Mouse (Mus musculus): ENCODE measurements around the gene Spa17.

The Spa17 gene

DNA sequence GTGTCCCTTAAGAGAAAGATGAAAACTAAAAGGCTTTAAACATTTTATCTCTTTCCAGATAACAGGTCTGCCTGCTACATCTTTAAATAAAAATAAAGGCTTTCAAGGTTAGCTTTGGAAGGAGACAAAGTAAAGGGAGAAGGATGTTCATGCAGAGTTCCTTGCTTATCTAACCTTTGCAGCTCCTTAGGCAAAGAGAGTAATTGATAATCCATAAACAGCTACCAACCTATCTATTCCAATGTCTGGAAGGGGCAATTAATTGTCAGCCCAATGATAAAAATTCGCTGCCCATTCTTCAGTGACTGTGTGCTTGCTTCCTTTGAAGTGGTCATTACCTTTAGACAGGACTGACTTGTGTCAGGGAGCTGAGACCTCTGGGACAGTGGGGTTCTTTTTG lies 49.7 kb downstream of the Spa17 start:
- DNase-seq (ENCODE audit: low spot score) = no peak

DNA sequence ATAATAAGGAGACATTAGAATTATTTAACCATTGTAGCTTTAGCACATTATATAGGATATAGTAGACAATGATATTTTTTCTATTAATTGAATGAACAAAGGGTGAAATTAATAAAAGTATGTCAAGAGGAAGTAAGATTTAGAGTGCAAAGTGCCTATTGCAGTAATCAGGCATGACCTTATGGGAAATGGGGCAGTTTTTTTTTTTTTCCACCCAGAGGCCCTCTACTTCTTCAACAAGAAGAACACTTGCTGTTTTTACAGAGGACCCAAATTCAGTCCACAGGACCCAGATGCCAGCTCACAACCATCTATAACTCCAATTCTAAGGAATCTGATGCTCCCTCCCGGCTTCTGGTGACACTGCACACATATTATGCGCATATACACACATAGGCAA lies 52.9 kb downstream of the Spa17 start:
- DNase-seq (ENCODE audit: low spot score) = no peak

DNA sequence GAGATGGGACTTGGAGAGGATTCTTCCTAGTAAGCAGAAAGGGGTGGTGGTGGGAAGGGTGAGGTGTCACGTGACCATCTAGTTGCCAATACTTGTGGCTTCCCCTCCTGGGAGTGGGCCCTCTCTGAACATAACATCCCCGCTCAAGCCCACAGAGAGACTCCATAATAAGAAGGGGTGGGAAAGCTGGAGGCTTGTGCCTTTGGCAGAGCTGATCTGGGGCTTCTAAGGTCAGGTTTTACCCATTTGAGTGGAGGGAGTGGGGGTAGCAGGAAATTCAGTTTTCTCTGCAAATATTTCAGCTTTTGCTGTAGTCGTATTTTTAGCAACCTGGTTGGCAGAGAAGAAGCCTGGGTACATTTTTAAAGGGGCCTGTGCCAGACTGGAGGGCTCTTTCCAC lies 57.2 kb downstream of the Spa17 start:
- DNase-seq (ENCODE audit: low spot score) = no peak

DNA sequence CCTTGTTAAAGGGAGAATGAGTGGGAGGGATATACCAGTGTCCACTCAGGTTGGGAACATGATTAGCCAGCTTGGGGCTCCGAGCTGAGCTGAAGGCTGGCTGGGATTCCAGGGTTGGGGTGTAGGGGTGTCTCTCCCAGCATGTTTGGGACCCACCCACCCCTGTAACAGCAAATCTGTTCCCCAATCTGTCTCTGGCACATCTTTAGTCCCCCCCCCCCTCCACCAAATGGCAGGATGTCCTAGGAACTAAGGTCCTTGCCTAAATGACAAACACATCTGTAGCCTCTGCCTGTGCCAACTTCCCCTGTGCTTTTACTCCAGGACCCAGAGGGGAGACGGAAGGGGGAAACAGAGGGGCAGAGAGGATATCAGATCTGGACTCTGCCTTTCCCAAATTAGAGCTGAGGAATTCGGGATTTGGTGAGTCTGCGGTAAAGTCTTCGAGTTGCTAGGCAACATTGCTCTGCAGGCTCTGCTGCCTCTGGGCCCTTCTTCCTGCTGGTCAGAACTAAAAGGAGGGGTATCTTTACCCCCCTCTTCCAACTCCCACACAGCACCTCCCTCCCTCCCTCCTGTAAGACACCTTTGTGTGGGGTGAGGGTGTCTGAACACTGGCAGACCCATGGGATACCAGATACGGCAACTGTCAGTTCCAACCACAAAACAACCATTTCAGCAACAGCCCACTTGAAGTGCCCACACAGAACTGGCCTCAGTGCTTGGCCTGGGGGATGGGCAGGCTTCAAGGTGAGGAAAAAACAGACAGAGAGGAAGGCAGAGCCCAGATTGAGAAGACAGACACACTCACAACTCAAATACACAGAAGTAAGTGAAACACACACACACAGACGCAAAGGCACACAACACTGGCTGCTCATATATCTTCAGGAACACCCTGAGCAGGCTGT lies 58.4 kb downstream of the Spa17 start, which contains the start of gene Siae:
Siae (plus strand) TSS at position 861 of the 911 bp plus-strand sequence.
- no peak for DNase-seq (ENCODE audit: low spot score)

DNA sequence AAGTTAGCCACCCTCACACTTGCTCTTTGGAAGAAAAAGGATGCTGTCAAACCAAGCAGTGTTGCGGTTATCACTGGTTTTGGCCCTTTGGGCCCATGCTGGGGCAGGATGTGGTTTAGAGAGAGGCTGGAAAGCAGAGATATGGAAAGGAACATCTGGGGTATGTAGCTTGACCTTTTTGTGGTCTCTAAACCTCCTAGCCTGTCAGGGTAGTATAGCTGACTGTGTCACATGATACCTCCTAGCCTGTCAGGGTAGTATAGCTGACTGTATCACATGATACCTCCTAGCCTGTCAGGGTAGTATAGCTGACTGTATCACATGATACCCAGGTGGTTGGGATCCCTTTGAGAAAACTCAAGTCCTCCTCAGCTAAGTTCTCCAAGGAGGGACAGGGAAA lies 59.2 kb downstream of the Spa17 start:
- DNase-seq (ENCODE audit: low spot score) = no peak

Data from adipocyte (in vitro differentiated cells).